Mouse (Mus musculus) stomach, embryonic 16.5 days (tissue): ENCODE results near the gene Med26. TPM values are rescaled to one million over a fixed set of nuclear protein-coding genes. Genes with fewer than 3 reads are reported as not detected.

Experiments used
- ATAC-seq: fragments of 200-750 bp; cut with Nextera tagmentation; 2 replicates; pipeline ENCODE4 v1.8.0; 2017; ENCODE audit warnings: moderate number of reproducible peaks, moderate TSS enrichment; ENCODE audit not compliant: insufficient read depth, low FRiP score
- H3K27ac ChIP-seq: fragments of 300-500 bp; sonication (generic); 2 replicates; pipeline ENCODE4 v1.5.1; 2014; ENCODE audit warnings: low read length
- H3K27me3 ChIP-seq: fragments of 300-500 bp; sonication (generic); 2 replicates; pipeline ENCODE4 v1.6.1; 2014; ENCODE audit warnings: low read length, control low read depth, mixed read lengths; ENCODE audit not compliant: control insufficient read depth, insufficient read depth
- H3K36me3 ChIP-seq: fragments of 300-500 bp; sonication (generic); 2 replicates; pipeline ENCODE4 v1.6.1; 2014; ENCODE audit warnings: low read length; ENCODE audit not compliant: control insufficient read depth, insufficient read depth
- H3K4me1 ChIP-seq: fragments of 300-500 bp; sonication (generic); 2 replicates; pipeline ENCODE4 v1.6.1; 2014; ENCODE audit warnings: low read length, control low read depth, mixed read lengths; ENCODE audit not compliant: control insufficient read depth, insufficient read depth
- H3K4me2 ChIP-seq: fragments of 300-500 bp; sonication (generic); 2 replicates; pipeline ENCODE4 v1.6.1; 2014; ENCODE audit warnings: low read depth, low read length, mixed read lengths
- H3K4me3 ChIP-seq: fragments of 300-500 bp; sonication (generic); replicated peaks from 2 replicates; pipeline ENCODE4 v1.5.1; 2014; ENCODE audit warnings: mild to moderate bottlenecking, low read length
- H3K9ac ChIP-seq: fragments of 300-500 bp; sonication (generic); 2 replicates; pipeline ENCODE4 v1.6.1; 2014; ENCODE audit warnings: low read length
- H3K9me3 ChIP-seq: fragments of 300-500 bp; sonication (generic); replicated peaks from 2 replicates; pipeline ENCODE4 v1.6.1; 2016; ENCODE audit warnings: low read length, control low read depth; ENCODE audit not compliant: control insufficient read depth
- WGBS: fragments of 180-500 bp; shearing (Covaris S2); extraction: QIAGEN DNeasy Blood & Tissue Kit; methylation state at CpG from one replicate; pipeline ENCODE4 v1.1.7; 2014; 5-methylcytosine and 5-hydroxymethylcytosine counted together
- polyA plus RNA-seq: library from polyadenylated mRNA; unstranded; fragments of >200 nt; fragmentation: Nextera tagmentation; extraction: Ambion mirVana; gene quantifications from 2 replicates; pipeline ENCODE4 v1.2.1, GENCODE M21; 2015

The Med26 gene
- polyA plus RNA-seq, 1 experiment from 2014 or later = 14.7 TPM

- Histone ChIP-seq H3K4me1 (peaks cover 7% of the 10 kb centered on the region), H3K9ac (no peak overlapping the region), H3K36me3 (no peaks in the 10 kb centered on the region), H3K27me3 (no peaks in the 10 kb centered on the region), H3K9me3 (no peaks in the 10 kb centered on the region), H3K4me3 (no peak overlapping the region), H3K27ac (no peak overlapping the region), H3K4me2 (no peak overlapping the region)
- ATAC-seq = no peak
- 80% methylated on average over 3 of the region's 3 CpGs for WGBS
These were observed 29.2 kb upstream of the Med26 start for GRCm38 (mm10) chr8:72577266-72577665.

DNA sequence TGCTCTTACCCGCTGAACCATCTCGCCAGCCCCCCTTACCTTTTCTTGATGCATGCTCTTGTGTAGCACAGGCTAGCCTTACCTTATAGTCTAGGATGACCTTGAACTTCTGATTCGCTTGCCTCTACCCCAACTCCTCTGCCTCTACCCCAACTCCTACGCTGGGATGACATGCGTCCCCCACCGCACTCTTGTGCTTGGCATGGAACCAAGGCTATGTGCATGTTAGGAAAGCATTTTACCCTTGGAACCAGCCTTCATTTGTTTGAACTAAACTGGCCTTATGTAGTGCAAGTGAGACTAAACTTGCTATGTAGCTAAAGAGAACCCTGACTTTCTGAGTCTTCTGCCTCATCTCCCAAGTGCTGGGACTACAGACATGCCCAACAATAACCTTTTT, 27.8 kb upstream of the Med26 start:
- no peak overlapping the region for H3K4me2 ChIP-seq
- H3K27me3 ChIP-seq = no peaks in the 10 kb centered on the region
- 93% methylated on average over 6 of the region's 6 CpGs for WGBS
- H3K36me3 ChIP-seq = no peaks in the 10 kb centered on the region
- ATAC-seq = no peak
- H3K9me3 ChIP-seq = no peaks in the 10 kb centered on the region
- no peak overlapping the region for H3K9ac ChIP-seq
- no peak overlapping the region for H3K27ac ChIP-seq
- H3K4me3 ChIP-seq = no peak overlapping the region
- H3K4me1 ChIP-seq = peaks cover 9% of the 10 kb centered on the region

DNA sequence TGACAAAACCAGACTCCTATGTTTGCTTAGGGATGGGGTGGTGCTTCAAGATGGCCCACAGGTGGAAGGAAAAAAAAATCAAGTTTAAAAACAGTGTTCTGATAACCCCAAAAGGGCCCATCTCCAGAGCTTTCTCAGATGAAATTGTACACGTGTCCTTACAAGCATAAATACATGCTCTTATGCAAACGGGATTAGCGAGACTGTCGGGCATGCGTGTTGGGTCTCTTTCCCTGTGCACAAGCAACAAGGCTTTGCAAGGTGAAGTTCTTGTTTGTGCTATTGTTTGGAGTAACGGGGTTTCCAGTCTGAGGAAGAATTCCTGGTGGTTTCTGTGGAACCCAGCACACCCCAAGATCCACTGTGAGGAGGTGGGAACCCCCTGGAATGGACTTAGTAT, 25.4 kb upstream of the Med26 start:
- no peak for ATAC-seq
- Histone ChIP-seq H3K36me3 (no peaks in the 10 kb centered on the region), H3K9ac (0 out of 2 replicates have a peak overlapping the region, but pooled peaks have one; percentile 18), H3K27me3 (no peaks in the 10 kb centered on the region), H3K4me3 (no peak overlapping the region), H3K9me3 (no peaks in the 10 kb centered on the region), H3K27ac (no peak overlapping the region), H3K4me1 (peaks cover 23% of the 10 kb centered on the region), H3K4me2 (no peak overlapping the region; the same call in 1 of the 2 replicates)
- 70% methylated on average over 6 of the region's 6 CpGs for WGBS

DNA sequence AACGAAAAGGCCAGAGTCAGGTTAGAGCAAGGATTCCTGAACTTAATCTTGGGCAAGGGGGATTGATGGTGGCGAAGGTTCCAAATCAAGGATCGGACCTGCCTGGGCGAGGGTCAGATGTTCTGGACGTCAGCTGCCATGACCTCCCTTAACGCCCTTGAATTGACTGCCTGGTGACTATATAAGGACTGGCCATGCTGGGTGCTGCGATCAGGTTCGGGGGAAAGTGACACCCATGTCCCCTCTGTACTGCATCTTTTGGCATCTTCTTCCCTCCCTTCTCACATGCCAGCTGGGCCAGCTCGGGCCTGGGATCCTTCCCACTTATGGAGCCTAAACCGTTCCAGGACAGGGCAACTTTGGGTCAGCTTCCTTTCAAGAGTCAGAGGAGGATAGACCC, 24.4 kb upstream of the Med26 start:
- Histone ChIP-seq H3K36me3 (peaks cover 3% of the 10 kb centered on the region), H3K9me3 (no peaks in the 10 kb centered on the region)

GRCm38 (mm10) chr8:72571611-72572473, 23.8 kb upstream of the Med26 start, which contains the start of gene Tmem38a:
Tmem38a (plus strand) TSS chr8:72572055.
- Histone ChIP-seq H3K4me3 (peak within 1 kb of the TSS; percentile 76), H3K9ac (peak within 1 kb of the TSS; percentile 87), H3K4me1 (peaks cover 23% of the 10 kb centered on the region), H3K36me3 (peaks cover 9% of the 10 kb centered on the region), H3K27ac (peak within 1 kb of the TSS; percentile 99), H3K27me3 (no peaks in the 10 kb centered on the region), H3K4me2 (peak within 1 kb of the TSS; percentile 96), H3K9me3 (no peaks in the 10 kb centered on the region)
- peak; percentile 26 for ATAC-seq
- under 1% methylated on average over 45 of the region's 45 CpGs for WGBS

More for the DNA sequence above, 24.4 kb upstream of the Med26 start:
- Histone ChIP-seq H3K4me2 (peak overlapping the region; percentile 96), H3K4me3 (peak overlapping the region; percentile 76), H3K27ac (peak overlapping the region; percentile 99), H3K4me1 (peaks cover 23% of the 10 kb centered on the region), H3K9ac (peak overlapping the region; percentile 78), H3K27me3 (no peaks in the 10 kb centered on the region)
- no peak for ATAC-seq
- 6% methylated on average over 10 of the region's 10 CpGs for WGBS

GRCm38 (mm10) chr8:72570633-72571610, 22.9 kb upstream of the Med26 start, which contains the start of gene Smim7:
Smim7 (minus strand) TSS chr8:72571088.
- peak within 1 kb of the TSS; percentile 96 for H3K4me2 ChIP-seq

GRCm38 (mm10) chr8:72565970-72566369, 17.9 kb upstream of the Med26 start:
- H3K4me3 ChIP-seq = no peak overlapping the region
- H3K36me3 ChIP-seq = peaks cover 30% of the 10 kb centered on the region
- no peak for ATAC-seq
- H3K4me2 ChIP-seq = no peak overlapping the region
- no peak overlapping the region for H3K9ac ChIP-seq
- no peaks in the 10 kb centered on the region for H3K27me3 ChIP-seq
- no peak overlapping the region for H3K27ac ChIP-seq
- H3K9me3 ChIP-seq = no peaks in the 10 kb centered on the region
- 90% methylated on average over 2 of the region's 2 CpGs for WGBS
- H3K4me1 ChIP-seq = peaks cover 14% of the 10 kb centered on the region

More at GRCm38 (mm10) chr8:72570633-72571610, 22.9 kb upstream of the Med26 start, which contains the start of gene Smim7:
- Histone ChIP-seq H3K4me1 (peaks cover 23% of the 10 kb centered on the region), H3K36me3 (peaks cover 19% of the 10 kb centered on the region), H3K9me3 (no peaks in the 10 kb centered on the region), H3K4me3 (peak within 1 kb of the TSS; percentile 76), H3K9ac (peak within 1 kb of the TSS; percentile 87), H3K27me3 (no peaks in the 10 kb centered on the region), H3K27ac (peak within 1 kb of the TSS; percentile 99)
- WGBS = under 1% methylated on average over 52 of the region's 52 CpGs
- ATAC-seq = peak; percentile 97

DNA sequence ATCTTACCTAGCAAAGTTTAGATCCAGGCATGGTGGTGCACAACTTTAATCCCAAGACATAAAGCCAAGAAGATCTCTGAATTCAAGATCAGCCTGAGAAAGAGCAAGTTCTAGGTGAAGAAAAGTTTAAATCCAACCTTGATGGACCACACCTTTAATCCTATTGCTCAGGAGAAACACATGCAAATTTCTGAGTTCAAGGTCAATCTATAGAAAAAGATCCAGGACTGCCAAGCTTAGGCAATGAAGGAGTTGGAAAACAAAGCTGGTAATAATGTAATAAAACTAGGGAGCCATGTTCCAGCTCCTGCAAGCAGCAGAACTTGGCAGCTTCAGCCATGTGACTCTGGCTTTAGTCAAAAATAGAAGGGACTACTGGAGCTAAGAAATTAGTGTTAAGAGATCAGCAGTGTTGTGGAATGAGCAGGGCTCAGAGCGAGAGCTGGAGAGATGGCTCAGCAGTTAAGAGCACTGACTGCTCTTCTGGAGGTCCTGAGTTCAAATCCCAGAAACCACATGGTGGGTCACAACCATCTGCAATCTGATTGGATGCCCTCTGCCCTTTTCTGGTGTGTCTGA, 13.1 kb upstream of the Med26 start:
- H3K9ac ChIP-seq = no peak overlapping the region
- H3K4me2 ChIP-seq = no peak overlapping the region
- H3K4me1 ChIP-seq = no peaks in the 10 kb centered on the region
- ATAC-seq = no peak
- WGBS = 83% methylated on average over 1 of the region's 1 CpGs
- H3K27ac ChIP-seq = no peak overlapping the region
- no peaks in the 10 kb centered on the region for H3K27me3 ChIP-seq
- no peaks in the 10 kb centered on the region for H3K9me3 ChIP-seq
- H3K4me3 ChIP-seq = no peak overlapping the region
- H3K36me3 ChIP-seq = peaks cover 14% of the 10 kb centered on the region
